Mouse (Mus musculus) gonadal fat pad, adult 2 months (tissue): ENCODE data around the gene Asb16. TPM values are rescaled to one million over a fixed set of nuclear protein-coding genes. Genes with fewer than 3 reads are reported as not detected.
"Not testable (repeated sequence)": the region's sequence is repeated elsewhere in the genome, so short reads cannot be mapped to it uniquely, and the experiment has no call there.

Source experiments
- DNase-seq: peaks from one replicate; pipeline ENCODE4 v3.0.0-alpha.2; 2012; ENCODE audit warnings: low read depth
- polyA plus RNA-seq: library from polyadenylated mRNA; depleted of rRNA; stranded (reverse); fragments of >200 nt; gene quantifications from 2 replicates; pipeline ENCODE4 v1.2.3, GENCODE M21; 2012

Gene Asb16
- polyA plus RNA-seq, 1 experiment: 0.88 TPM

GRCm38 (mm10) chr11:102241874-102242273 lies 26.7 kb upstream of the Asb16 start:
- no peak for DNase-seq

- no peak for DNase-seq
Observed at GRCm38 (mm10) chr11:102244926-102245449, 23.6 kb upstream of the Asb16 start.

- no peak for DNase-seq
Observed at GRCm38 (mm10) chr11:102245581-102246272, 22.8 kb upstream of the Asb16 start.

GRCm38 (mm10) chr11:102246273-102246635 lies 22.3 kb upstream of the Asb16 start:
- DNase-seq: no peak

- DNase-seq: no peak
Observed at GRCm38 (mm10) chr11:102246871-102247270, 21.7 kb upstream of the Asb16 start.

- no peak for DNase-seq
Observed at GRCm38 (mm10) chr11:102248630-102249230, 19.8 kb upstream of the Asb16 start, which contains the start of gene BC030867. Gene BC030867 (plus strand): TSS chr11:102248882.

- no peak for DNase-seq
Observed at GRCm38 (mm10) chr11:102249351-102250090, 19.0 kb upstream of the Asb16 start.

- DNase-seq: no peak
Observed at GRCm38 (mm10) chr11:102257514-102257913, 11.0 kb upstream of the Asb16 start.

GRCm38 (mm10) chr11:102258095-102258494 lies 10.4 kb upstream of the Asb16 start:
- DNase-seq: no peak

- no peak for DNase-seq
Observed at GRCm38 (mm10) chr11:102258521-102258920, 10.0 kb upstream of the Asb16 start.

GRCm38 (mm10) chr11:102263211-102263610 lies 5.3 kb upstream of the Asb16 start:
- no peak for DNase-seq

GRCm38 (mm10) chr11:102265816-102266215 lies 2.7 kb upstream of the Asb16 start:
- no peak for DNase-seq

- no peak for DNase-seq
Observed at GRCm38 (mm10) chr11:102266631-102267355, 1.8 kb upstream of the Asb16 start.

GRCm38 (mm10) chr11:102267480-102267879 lies 1.1 kb upstream of the Asb16 start:
- DNase-seq: no peak

- DNase-seq: no peak
Observed at GRCm38 (mm10) chr11:102276411-102276915, 7.9 kb downstream of the Asb16 start.

- no peak for DNase-seq
Observed at GRCm38 (mm10) chr11:102277754-102278153, 9.2 kb downstream of the Asb16 start.

- DNase-seq: no peak
Observed at GRCm38 (mm10) chr11:102279595-102279994, 11.1 kb downstream of the Asb16 start.

GRCm38 (mm10) chr11:102280267-102280666 lies 11.7 kb downstream of the Asb16 start:
- DNase-seq: not testable (repeated sequence)

- DNase-seq: no peak
Observed at GRCm38 (mm10) chr11:102283922-102284321, 15.4 kb downstream of the Asb16 start.

- no peak for DNase-seq
Observed at GRCm38 (mm10) chr11:102284501-102285094, 16.1 kb downstream of the Asb16 start, which contains the start of gene Tmub2. Gene Tmub2 (plus strand): TSS chr11:102284931.
